Mouse (Mus musculus) E14TG2a.4 (cell line): ENCODE results near the gene Cxcl17.

ENCODE experiments used
- H3K27me3 ChIP-seq: 2 replicates; pipeline ENCODE4 v1.6.1; 2014; ENCODE audit warnings: low read length, control low read depth; ENCODE audit not compliant: insufficient read depth
- H3K36me3 ChIP-seq: 2 replicates; pipeline ENCODE4 v1.6.1; 2014; ENCODE audit warnings: low read length, control low read depth; ENCODE audit not compliant: insufficient read depth
- H3K4me1 ChIP-seq: replicated peaks from 2 replicates; pipeline ENCODE4 v1.6.1; 2014; ENCODE audit warnings: low read depth, low read length, control low read depth
- H3K4me3 ChIP-seq: replicated peaks from 2 replicates; pipeline ENCODE4 v1.5.1; 2014; ENCODE audit warnings: mild to moderate bottlenecking, low read length
- H3K9me3 ChIP-seq: 2 replicates; pipeline ENCODE4 v1.6.1; 2014; ENCODE audit warnings: low read length, control low read depth
- CTCF ChIP-seq: conservative IDR thresholded peaks from 2 replicates; pipeline ENCODE4 v1.5.1; 2014; ENCODE audit warnings: low read length
- NANOG ChIP-seq: IDR thresholded peaks from 2 replicates; pipeline ENCODE4 v1.6.1; 2014; ENCODE audit warnings: borderline replicate concordance, low read length, mixed read lengths
- POU5F1 ChIP-seq: IDR thresholded peaks from 2 replicates; pipeline ENCODE4 v1.6.1; 2014; ENCODE audit warnings: low read length, borderline replicate concordance

Cxcl17 gene

DNA sequence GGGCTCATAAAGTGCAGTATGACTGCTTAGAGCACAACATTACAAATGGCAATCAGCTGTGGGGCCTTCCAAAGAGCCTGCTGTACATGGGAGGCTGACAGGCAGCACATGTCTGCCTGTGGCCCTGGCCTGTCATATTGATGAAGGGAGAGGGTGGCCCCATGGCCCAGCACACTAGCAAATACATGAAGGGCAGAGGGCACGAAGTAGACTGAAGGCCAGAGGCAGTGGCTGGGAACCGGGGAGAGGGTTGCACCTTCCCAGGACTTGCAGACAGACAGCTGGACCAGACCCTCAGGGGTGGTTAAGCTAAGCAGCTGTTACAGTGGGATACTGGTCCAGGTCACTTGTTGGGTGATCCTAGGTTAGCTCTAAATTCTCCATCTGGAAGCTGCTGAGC lies 21.7 kb downstream of the Cxcl17 start:
- peaks cover 14% of the 10 kb centered on the region for H3K27me3 ChIP-seq
- peaks cover 47% of the 10 kb centered on the region for H3K36me3 ChIP-seq
- H3K4me1 ChIP-seq: peaks cover 50% of the 10 kb centered on the region
- H3K9me3 ChIP-seq: no peaks in the 10 kb centered on the region
- no peak for TF ChIP-seq NANOG
- TF ChIP-seq CTCF: no peak
- no peak for TF ChIP-seq POU5F1
- no peak overlapping the region for H3K4me3 ChIP-seq

DNA sequence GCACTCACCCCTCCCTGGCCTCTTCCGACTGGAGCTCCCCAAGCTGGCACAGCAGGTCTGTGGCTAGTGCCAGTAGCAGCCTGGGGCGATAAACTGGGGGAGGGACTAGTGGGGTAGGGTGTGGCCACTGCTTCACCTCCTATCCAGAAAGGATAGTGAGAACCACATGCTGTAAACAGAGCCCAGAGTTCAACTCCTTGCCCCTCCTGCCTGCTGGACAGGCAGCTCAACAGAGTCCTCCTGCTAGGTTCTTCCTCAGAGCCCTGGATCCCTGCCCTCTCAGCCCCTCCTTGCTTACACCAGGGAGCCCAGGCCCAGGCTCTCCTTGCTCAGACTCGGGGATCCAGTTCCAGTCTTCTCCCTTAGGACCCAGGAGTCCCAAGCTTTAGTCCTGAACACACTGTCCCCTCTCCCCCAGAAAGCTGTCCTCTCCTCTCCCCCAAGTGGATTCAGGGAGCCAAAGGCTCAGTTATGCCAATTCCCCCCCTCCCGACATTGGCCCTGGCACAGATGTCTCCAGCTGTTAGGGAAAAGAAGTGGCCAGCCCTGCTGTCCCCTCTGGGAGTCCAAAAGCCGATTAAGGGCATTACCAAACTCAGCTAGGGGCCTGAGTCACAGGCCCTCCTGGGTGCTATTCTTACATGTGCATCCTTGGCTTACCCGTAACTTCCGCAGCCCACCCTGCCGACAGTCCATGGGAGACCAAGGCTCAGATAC lies 22.5 kb downstream of the Cxcl17 start:
- peaks cover 14% of the 10 kb centered on the region for H3K27me3 ChIP-seq
- peaks cover 50% of the 10 kb centered on the region for H3K4me1 ChIP-seq
- no peaks in the 10 kb centered on the region for H3K9me3 ChIP-seq
- H3K4me3 ChIP-seq: no peak overlapping the region
- no peak for TF ChIP-seq NANOG
- TF ChIP-seq CTCF: no peak
- H3K36me3 ChIP-seq: peaks cover 54% of the 10 kb centered on the region

DNA sequence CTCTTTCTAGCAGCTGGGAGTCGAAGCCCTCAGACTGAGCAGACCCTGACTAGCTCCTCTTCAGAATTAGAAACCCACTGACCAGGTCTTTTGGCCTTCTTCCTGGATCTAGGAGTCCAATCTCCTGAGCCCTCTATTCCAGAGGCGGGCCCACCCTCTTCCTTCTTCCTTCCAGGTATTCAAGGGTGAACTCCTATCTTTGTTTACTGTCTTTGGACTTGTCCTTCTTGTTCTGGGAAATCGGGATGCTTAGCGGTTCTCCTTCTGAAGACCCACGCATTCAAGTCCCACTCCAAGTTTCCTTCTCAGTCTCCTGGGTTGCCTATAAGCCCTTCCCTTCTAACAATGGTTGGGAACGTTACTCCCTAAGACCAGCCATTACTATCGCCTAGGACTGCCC lies 23.8 kb downstream of the Cxcl17 start:
- TF ChIP-seq CTCF (no peak), NANOG (no peak)
- H3K9me3 ChIP-seq: no peaks in the 10 kb centered on the region
- peaks cover 4% of the 10 kb centered on the region for H3K27me3 ChIP-seq
- peaks cover 66% of the 10 kb centered on the region for H3K36me3 ChIP-seq
- no peak overlapping the region for H3K4me3 ChIP-seq
- peaks cover 47% of the 10 kb centered on the region for H3K4me1 ChIP-seq

DNA sequence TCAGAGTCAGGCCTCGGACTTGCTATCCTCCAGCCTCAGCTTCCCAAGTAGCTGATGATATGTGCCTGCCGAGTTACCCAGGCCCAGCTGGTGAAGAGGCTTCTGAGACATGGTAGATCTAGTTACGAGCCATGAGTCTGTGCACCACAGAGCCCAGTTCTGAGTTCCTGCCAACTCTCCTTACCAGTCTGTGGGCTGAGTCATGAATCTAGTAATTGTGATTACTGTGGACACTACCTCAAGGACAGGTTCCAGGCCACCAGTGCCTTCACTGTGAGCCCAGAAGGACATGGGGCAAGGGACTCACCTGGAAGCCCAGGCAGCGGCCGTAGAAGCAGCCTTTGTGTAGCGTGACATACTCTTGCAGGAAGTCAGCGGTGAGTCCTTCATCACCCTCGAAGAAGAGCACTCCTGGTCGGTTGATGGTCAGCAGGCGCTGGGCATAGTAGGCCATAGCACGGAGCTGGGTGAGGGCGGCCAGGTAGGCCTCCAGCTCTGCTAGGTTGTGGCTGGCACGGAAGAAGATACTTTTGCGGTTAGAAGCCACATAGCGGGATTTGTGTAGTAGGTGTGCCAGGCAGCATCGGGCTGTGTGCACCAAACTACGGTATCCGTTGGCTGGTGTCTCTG lies 24.8 kb downstream of the Cxcl17 start:
- TF ChIP-seq NANOG (no peak), CTCF (no peak), POU5F1 (no peak)
- Histone ChIP-seq H3K27me3 (no peaks in the 10 kb centered on the region; the same call in 1 of the 2 replicates), H3K9me3 (no peaks in the 10 kb centered on the region), H3K36me3 (peaks cover 69% of the 10 kb centered on the region), H3K4me3 (no peak overlapping the region), H3K4me1 (peaks cover 48% of the 10 kb centered on the region)

DNA sequence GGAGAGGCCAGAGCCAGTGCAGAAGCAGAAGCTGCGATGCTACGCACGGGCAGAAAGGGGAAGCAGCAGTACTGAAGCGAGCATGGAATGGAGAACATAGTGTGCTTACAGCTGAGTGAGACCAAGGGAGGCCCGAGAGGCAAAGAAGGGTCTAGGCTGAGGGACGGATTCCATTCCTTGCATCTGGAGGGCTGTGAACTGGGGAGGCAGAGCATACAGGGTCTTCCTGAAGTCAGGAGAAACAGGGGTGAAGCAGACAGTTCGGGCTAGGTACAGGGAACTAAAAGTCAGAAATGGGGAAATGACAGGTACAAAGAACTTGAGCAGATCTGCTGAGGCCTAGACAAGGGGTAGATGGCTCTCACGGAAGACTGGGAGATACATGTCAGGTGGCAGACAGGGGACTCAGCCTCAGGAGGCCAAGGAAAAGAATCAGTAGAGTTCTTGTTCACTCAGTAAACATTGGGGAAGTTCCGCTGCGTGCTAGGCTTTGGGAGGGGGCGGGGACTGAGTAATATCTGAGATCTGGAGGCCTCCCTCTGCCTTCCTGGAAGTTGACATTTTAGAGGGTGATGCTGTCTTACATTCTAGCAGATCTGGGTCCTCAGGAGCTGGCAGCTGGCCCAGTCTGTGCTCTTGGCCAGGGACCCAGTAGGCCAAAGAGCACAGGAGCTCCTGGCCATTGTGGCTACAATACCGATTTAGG lies 26.7 kb downstream of the Cxcl17 start:
- Histone ChIP-seq H3K27me3 (no peaks in the 10 kb centered on the region; the same call in none of the 2 replicates), H3K4me1 (peaks cover 63% of the 10 kb centered on the region), H3K9me3 (no peaks in the 10 kb centered on the region), H3K36me3 (peaks cover 80% of the 10 kb centered on the region), H3K4me3 (no peak overlapping the region)
- no peak for TF ChIP-seq CTCF
- TF ChIP-seq POU5F1: no peak
- TF ChIP-seq NANOG: no peak

DNA sequence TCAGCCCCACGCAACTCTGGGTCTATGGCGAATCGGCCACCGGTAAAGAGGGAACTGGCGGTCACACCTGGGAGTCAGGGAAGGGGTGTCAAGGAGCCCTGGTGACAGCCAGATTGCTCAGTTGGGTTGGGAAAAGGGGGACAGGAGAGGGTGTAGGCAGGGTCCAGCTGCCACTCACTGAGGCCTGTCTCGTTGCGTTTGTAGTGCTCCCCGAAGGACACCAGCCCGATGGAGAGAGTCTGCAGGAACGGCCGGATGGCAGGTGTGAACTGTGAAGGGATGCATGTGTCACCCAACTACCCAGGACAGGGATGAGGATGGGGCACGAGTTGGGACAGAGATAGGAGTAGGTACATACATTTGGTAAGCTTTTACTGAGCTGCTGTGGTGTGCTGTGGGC lies 27.4 kb downstream of the Cxcl17 start:
- Histone ChIP-seq H3K4me1 (peaks cover 67% of the 10 kb centered on the region), H3K4me3 (no peak overlapping the region), H3K9me3 (no peaks in the 10 kb centered on the region), H3K36me3 (peaks cover 78% of the 10 kb centered on the region), H3K27me3 (peaks cover 7% of the 10 kb centered on the region)
- TF ChIP-seq POU5F1 (no peak), NANOG (no peak), CTCF (no peak)

DNA sequence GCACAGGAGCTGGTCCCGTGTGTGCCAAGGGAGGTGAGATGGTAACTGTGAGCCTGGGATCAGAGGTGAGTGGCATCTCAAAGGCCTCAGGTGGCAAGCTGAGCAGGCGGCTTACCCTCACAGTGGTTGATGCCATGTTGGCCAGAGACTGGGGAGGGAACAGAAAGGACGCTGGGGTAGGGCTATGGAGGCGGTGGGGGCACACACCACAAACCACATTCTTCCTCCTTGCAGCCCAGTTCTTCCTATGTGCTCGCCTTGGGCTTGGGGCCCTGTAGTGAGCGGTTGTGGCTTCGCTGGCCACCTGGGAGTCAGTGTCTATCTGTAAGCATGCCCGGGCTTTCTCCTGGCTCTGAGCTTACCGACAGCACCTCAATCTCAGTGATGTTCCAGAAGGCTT lies 27.9 kb downstream of the Cxcl17 start:
- TF ChIP-seq NANOG (no peak), CTCF (no peak), POU5F1 (no peak)
- no peak overlapping the region for H3K4me3 ChIP-seq
- no peaks in the 10 kb centered on the region for H3K9me3 ChIP-seq
- peaks cover 64% of the 10 kb centered on the region for H3K4me1 ChIP-seq
- H3K36me3 ChIP-seq: peaks cover 78% of the 10 kb centered on the region
- H3K27me3 ChIP-seq: peaks cover 7% of the 10 kb centered on the region

DNA sequence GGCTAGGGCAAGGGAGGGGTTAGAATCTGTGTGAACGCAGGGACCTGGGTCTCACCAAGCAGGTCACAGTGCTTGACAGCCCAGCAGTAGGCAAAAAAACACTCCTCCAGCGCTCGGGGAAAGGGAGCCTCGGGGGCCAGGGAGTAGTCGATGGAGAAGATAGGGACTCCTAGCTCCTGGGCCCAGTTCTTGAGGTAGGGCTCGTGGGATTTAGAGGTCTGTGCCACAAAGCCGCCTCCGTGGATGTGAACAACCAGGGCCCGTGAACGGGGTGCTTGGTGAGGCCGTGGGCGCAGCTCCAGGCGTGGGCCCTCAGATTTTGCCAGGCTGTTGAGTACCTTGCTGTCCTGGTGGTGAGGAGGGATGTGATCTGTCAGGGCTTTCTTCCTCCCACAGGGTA lies 28.4 kb downstream of the Cxcl17 start:
- peaks cover 7% of the 10 kb centered on the region for H3K27me3 ChIP-seq
- TF ChIP-seq NANOG (no peak), CTCF (no peak), POU5F1 (no peak)
- H3K4me3 ChIP-seq: no peak overlapping the region
- H3K36me3 ChIP-seq: peaks cover 78% of the 10 kb centered on the region
- peaks cover 62% of the 10 kb centered on the region for H3K4me1 ChIP-seq
- no peaks in the 10 kb centered on the region for H3K9me3 ChIP-seq
